ENCODE assay signal across 9 mouse cellular contexts in genomic region chr1:121419084-121419483, GRCm38 (mm10). TPM values are rescaled to one million over a fixed set of nuclear protein-coding genes. Genes with fewer than 3 reads are reported as not detected.
DNase-seq lines count a peak whose midpoint lies in the region; ATAC-seq and TF ChIP-seq lines count a peak whose summit lies in the region.
"Had no signal": no experiment of that assay in that cellular context is flagged by ENCODE, and none has a peak within 500 bp of the region (broad histone marks: within the 10 kb centered on the region; RNA-seq: fewer than 3 reads in every experiment).

No protein-coding gene starts in this region.

- no peak overlapping the region for H3K4me2 ChIP-seq in forebrain, embryonic 14.5 days (ENCODE audit: low read length)
- H3K4me2 ChIP-seq in forebrain, embryonic 12.5 days: no peak overlapping the region
- no peak overlapping the region for H3K4me2 ChIP-seq in liver, postnatal 0 days (ENCODE audit: low read depth, low read length)

- no peak overlapping the region for H3K27ac ChIP-seq in forebrain, embryonic 14.5 days (ENCODE audit: low read depth, low read length)
- no peak overlapping the region for H3K27ac ChIP-seq in forebrain, embryonic 12.5 days
- no peak overlapping the region for H3K27ac ChIP-seq in liver, postnatal 0 days (ENCODE audit: low read depth)
- H3K27ac ChIP-seq: macrophage had no signal

- no peak for TF ChIP-seq EP300 in liver, postnatal 0 days (IDR thresholded peaks at IDR 0.05; ENCODE audit: low read depth)

- peak; percentile 53 for DNase-seq in forebrain, embryonic 14.5 days (ENCODE audit: low spot score)
- DNase-seq in liver, postnatal 0 days: no peak
- DNase-seq in liver (no peak), R1 (ENCODE audit: low read depth, low spot score) (peak; percentile 83), MN1 (ENCODE audit: low spot score) (no peak)
- DNase-seq in left cerebral cortex, postnatal 4 days: peak; percentile 49
- DNase-seq in layer of hippocampus, adult 9-10 months (ENCODE audit: low spot score): no peak

- H3K9me3 ChIP-seq in forebrain, embryonic 14.5 days (replicated peaks; ENCODE audit: control insufficient read depth, low read length): no peaks in the 10 kb centered on the region
- H3K9me3 ChIP-seq in forebrain, embryonic 12.5 days: no peaks in the 10 kb centered on the region
- H3K9me3 ChIP-seq in liver, postnatal 0 days (ENCODE audit: low read length): no peaks in the 10 kb centered on the region

- H3K36me3 ChIP-seq in forebrain, embryonic 14.5 days (ENCODE audit: control insufficient read depth, insufficient read depth, low read length): no peaks in the 10 kb centered on the region
- no peaks in the 10 kb centered on the region for H3K36me3 ChIP-seq in forebrain, embryonic 12.5 days (replicated peaks)
- no peaks in the 10 kb centered on the region for H3K36me3 ChIP-seq in liver, postnatal 0 days (replicated peaks; ENCODE audit: insufficient read depth, low read length)

- peak; percentile 47 for TF ChIP-seq CTCF in liver, postnatal 0 days (IDR thresholded peaks at IDR 0.05; ENCODE audit: low read depth)

- WGBS in forebrain, embryonic 14.5 days: 38% methylated on average over 4 of the region's 4 CpGs
- WGBS in forebrain, embryonic 12.5 days: 45% methylated on average over 4 of the region's 4 CpGs
- 31% methylated on average over 4 of the region's 4 CpGs for WGBS in liver, postnatal 0 days (ENCODE audit: insufficient replicate concordance)

- no peaks in the 10 kb centered on the region for H3K4me1 ChIP-seq in forebrain, embryonic 14.5 days (ENCODE audit: control insufficient read depth, insufficient read depth, low read length)
- H3K4me1 ChIP-seq in forebrain, embryonic 12.5 days: no peaks in the 10 kb centered on the region
- H3K4me1 ChIP-seq in liver, postnatal 0 days (ENCODE audit: insufficient read depth): no peaks in the 10 kb centered on the region

- H3K4me3 ChIP-seq in forebrain, embryonic 14.5 days (ENCODE audit: low read depth, low read length): no peak overlapping the region
- no peak overlapping the region for H3K4me3 ChIP-seq in forebrain, embryonic 12.5 days (replicated peaks)
- no peak overlapping the region for H3K4me3 ChIP-seq in liver, postnatal 0 days (ENCODE audit: low read depth, low read length)

- intact Hi-C loops in left cerebral cortex, postnatal 4 days (cut with DNase I): loop anchor here (5.0 kb wide), 1 partner anchor 832 kb away; no protein-coding TSS in a partner anchor

- no peaks in the 10 kb centered on the region for H3K27me3 ChIP-seq in forebrain, embryonic 14.5 days (replicated peaks; ENCODE audit: control insufficient read depth, insufficient read depth, low read length)
- no peaks in the 10 kb centered on the region for H3K27me3 ChIP-seq in forebrain, embryonic 12.5 days
- no peaks in the 10 kb centered on the region for H3K27me3 ChIP-seq in liver, postnatal 0 days (ENCODE audit: insufficient read depth, low read length)

- ATAC-seq in forebrain, embryonic 14.5 days: no peak
- no peak for ATAC-seq in forebrain, embryonic 12.5 days (ENCODE audit: low FRiP score)
- no peak for ATAC-seq in liver, postnatal 0 days

- no peak overlapping the region for H3K9ac ChIP-seq in forebrain, embryonic 14.5 days (ENCODE audit: low read length)
- H3K9ac ChIP-seq in forebrain, embryonic 12.5 days: no peak overlapping the region
- no peak overlapping the region for H3K9ac ChIP-seq in liver, postnatal 0 days (replicated peaks)

RNA-seq across cellular contexts. Expression of gene Ccdc93, which starts 11.8 kb away (rescaled TPM):
- polyA plus RNA-seq in forebrain, embryonic 14.5 days (2014; fragmentation: Nextera tagmentation; extraction: Ambion mirVana): 5.8 and 8.2 TPM in 2 replicates
- polyA plus RNA-seq in forebrain, embryonic 12.5 days (2016; fragmentation: Nextera tagmentation; extraction: Ambion mirVana): 11.0 and 11.4 TPM in 2 replicates
- polyA plus RNA-seq in liver, postnatal 0 days (2015; fragmentation: Nextera tagmentation; extraction: Ambion mirVana): 2.9 and 3.1 TPM in 2 replicates
- total RNA-seq in left cerebral cortex, postnatal 4 days (2021): 10 to 100 TPM; 28.8 to 30.6 TPM

Comparison
In these comparisons a context has a peak if more than half of its experiments do, and no peak if none do; other contexts are left out.
1. DNase-seq: peak in forebrain, embryonic 14.5 days (single experiment), R1 (single experiment) and left cerebral cortex, postnatal 4 days (single experiment); none in liver, postnatal 0 days (single experiment), liver (single experiment), MN1 (single experiment) and layer of hippocampus, adult 9-10 months (single experiment).